Mouse (Mus musculus) myocyte (in vitro differentiated cells): Measurements from ENCODE around the gene Il17rd. TPM values are rescaled to one million over a fixed set of nuclear protein-coding genes. Genes with fewer than 3 reads are reported as not detected.

Experiments
- H3K27me3 ChIP-seq: one replicate; pipeline ENCODE4 v1.6.1; 2011; ENCODE audit not compliant: control insufficient read depth, insufficient read depth, insufficient read length
- H3K36me3 ChIP-seq: one replicate; pipeline ENCODE4 v1.6.1; 2011; ENCODE audit not compliant: control insufficient read depth, insufficient read depth
- H3K4me2 ChIP-seq: one replicate; pipeline ENCODE4 v1.6.1; 2011; ENCODE audit warnings: low read depth, control low read depth
- H3K4me3 ChIP-seq: one replicate; pipeline ENCODE4 v1.5.1; 2011; ENCODE audit warnings: mild to moderate bottlenecking, control low read depth, moderate library complexity
- H3K79me2 ChIP-seq: one replicate; pipeline ENCODE4 v1.6.1; 2011; ENCODE audit not compliant: control insufficient read depth, insufficient read depth
- H3ac ChIP-seq: one replicate; pipeline ENCODE4 v1.6.1; 2011; ENCODE audit not compliant: control insufficient read depth, insufficient read length
- CEBPB ChIP-seq: IDR thresholded peaks from 2 replicates; pipeline ENCODE4 v1.6.1; 2011; ENCODE audit warnings: mild to moderate bottlenecking, moderate library complexity; ENCODE audit not compliant: poor library complexity, insufficient read depth, severe bottlenecking
- E2F4 ChIP-seq: IDR thresholded peaks from one replicate; pipeline ENCODE4 v1.6.1; 2011; ENCODE audit warnings: mild to moderate bottlenecking, control low read depth, moderate library complexity; ENCODE audit not compliant: insufficient read depth
- MAX ChIP-seq: IDR thresholded peaks from one replicate; pipeline ENCODE4 v1.6.1; 2011; ENCODE audit warnings: low read depth, mild to moderate bottlenecking, control low read depth
- MYOD1 ChIP-seq, 3 experiments: IDR thresholded peaks; one replicate each; pipeline ENCODE4 v1.6.1; 2011; ENCODE audit warnings: control low read depth in 2 of 3, low read depth in 2 of 3, mild to moderate bottlenecking in 2 of 3, moderate library complexity in 1 of 3; ENCODE audit not compliant: insufficient read length in 2 of 3, control insufficient read depth in 1 of 3
- MYOG ChIP-seq, 3 experiments: IDR thresholded peaks; one replicate each; pipeline ENCODE4 v1.6.1; 2011; ENCODE audit warnings: control low read depth in 2 of 3, low read depth in 2 of 3, mild to moderate bottlenecking in 2 of 3; ENCODE audit not compliant: insufficient read length in 2 of 3, control insufficient read depth in 1 of 3, insufficient read depth in 1 of 3
- POLR2A ChIP-seq: IDR thresholded peaks from one replicate; pipeline ENCODE4 v1.6.1; 2011; ENCODE audit warnings: low read depth, mild to moderate bottlenecking, control low read depth, moderate library complexity; ENCODE audit not compliant: insufficient read length
- POLR2AphosphoS2 ChIP-seq: IDR thresholded peaks from one replicate; pipeline ENCODE4 v1.6.1; 2011; ENCODE audit warnings: low read depth, control low read depth; ENCODE audit not compliant: insufficient read length
- REST ChIP-seq: IDR thresholded peaks from one replicate; pipeline ENCODE4 v1.6.1; 2011; ENCODE audit warnings: mild to moderate bottlenecking, control low read depth, moderate library complexity; ENCODE audit not compliant: insufficient read depth, insufficient read length
- SRF ChIP-seq: IDR thresholded peaks from one replicate; pipeline ENCODE4 v1.6.1; 2011; ENCODE audit warnings: low read depth; ENCODE audit not compliant: control insufficient read depth, insufficient read length
- TCF12 ChIP-seq: IDR thresholded peaks from one replicate; pipeline ENCODE4 v1.6.1; 2011; ENCODE audit warnings: mild to moderate bottlenecking, control low read depth; ENCODE audit not compliant: poor library complexity, insufficient read depth, severe bottlenecking
- TCF3 ChIP-seq: IDR thresholded peaks from one replicate; pipeline ENCODE4 v1.6.1; 2011; ENCODE audit warnings: low read depth, control low read depth; ENCODE audit not compliant: insufficient read length
- USF1 ChIP-seq: IDR thresholded peaks from one replicate; pipeline ENCODE4 v1.6.1; 2011; ENCODE audit warnings: low read depth, mild to moderate bottlenecking, control low read depth, moderate library complexity
- polyA plus RNA-seq: library from polyadenylated mRNA; unstranded; fragments of >200 nt; fragmentation: generic; extraction: Trizol; gene quantifications from one replicate; pipeline ENCODE4 v1.2.1, GENCODE M21; 2012; ENCODE audit warnings: missing spikeins

The Il17rd gene
- polyA plus RNA-seq, 1 experiment = 1.9 TPM

GRCm38 (mm10) chr14:27139968-27140367 lies 101.2 kb downstream of the Il17rd start:
- H3K4me2 ChIP-seq = no peak overlapping the region
- TF ChIP-seq TCF3 (no peak), MAX (no peak), POLR2AphosphoS2 (no peak), E2F4 (no peak), REST (no peak), MYOG (IDR thresholded peaks at IDR 0.05; ENCODE audit: control insufficient read depth in 1 of 3, insufficient read depth in 1 of 3, insufficient read length in 2 of 3, low read depth in 2 of 3) (no peak), SRF (no peak), MYOD1 (IDR thresholded peaks at IDR 0.05; ENCODE audit: control insufficient read depth in 1 of 3, insufficient read length in 2 of 3, low read depth in 2 of 3) (no peak), POLR2A (no peak), TCF12 (no peak), CEBPB (no peak), USF1 (no peak)
- H3K4me3 ChIP-seq = no peak overlapping the region
- H3K79me2 ChIP-seq = no peaks in the 10 kb centered on the region
- no peaks in the 10 kb centered on the region for H3K27me3 ChIP-seq
- H3K36me3 ChIP-seq = no peaks in the 10 kb centered on the region
- H3ac ChIP-seq = no peak overlapping the region

DNA sequence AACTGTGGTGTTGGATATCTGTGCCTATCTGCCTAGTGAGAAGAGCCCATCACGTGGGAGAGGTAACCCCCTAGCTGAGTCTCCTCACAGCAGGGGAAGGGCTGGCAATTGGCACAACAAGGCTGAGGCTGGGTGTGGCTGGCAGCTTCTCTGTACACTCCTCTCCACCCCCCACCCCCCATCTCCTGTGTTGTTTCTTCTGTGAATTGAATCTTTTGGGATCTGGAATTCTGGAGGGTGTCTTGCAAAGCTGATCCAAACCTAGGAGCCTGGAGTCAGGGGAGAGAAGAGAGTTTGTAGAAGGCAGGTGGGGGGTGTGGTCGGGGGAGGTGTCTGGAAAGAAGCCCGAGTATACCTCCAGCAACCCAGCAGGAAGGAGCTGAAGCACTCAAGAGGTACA lies 102.7 kb downstream of the Il17rd start:
- no peak overlapping the region for H3K4me2 ChIP-seq
- H3ac ChIP-seq = no peak overlapping the region
- no peaks in the 10 kb centered on the region for H3K36me3 ChIP-seq
- H3K27me3 ChIP-seq = no peaks in the 10 kb centered on the region
- no peak for TF ChIP-seq MAX
- no peak for TF ChIP-seq REST
- no peak for TF ChIP-seq POLR2A
- TF ChIP-seq CEBPB = no peak
- no peak for TF ChIP-seq SRF
- H3K4me3 ChIP-seq = no peak overlapping the region
- no peaks in the 10 kb centered on the region for H3K79me2 ChIP-seq

- no peak overlapping the region for H3K4me2 ChIP-seq
- no peak overlapping the region for H3ac ChIP-seq
- no peaks in the 10 kb centered on the region for H3K27me3 ChIP-seq
- TF ChIP-seq POLR2A (no peak), REST (no peak), USF1 (no peak), MAX (no peak), TCF12 (no peak), TCF3 (no peak), MYOG (IDR thresholded peaks at IDR 0.05; ENCODE audit: control insufficient read depth in 1 of 3, insufficient read depth in 1 of 3, insufficient read length in 2 of 3, low read depth in 2 of 3) (no peak), SRF (no peak), MYOD1 (IDR thresholded peaks at IDR 0.05; ENCODE audit: control insufficient read depth in 1 of 3, insufficient read length in 2 of 3, low read depth in 2 of 3) (no peak), E2F4 (no peak), POLR2AphosphoS2 (no peak), CEBPB (no peak)
- no peaks in the 10 kb centered on the region for H3K79me2 ChIP-seq
- H3K4me3 ChIP-seq = no peak overlapping the region
- H3K36me3 ChIP-seq = no peaks in the 10 kb centered on the region
Observed at GRCm38 (mm10) chr14:27142680-27143079, 103.9 kb downstream of the Il17rd start.

DNA sequence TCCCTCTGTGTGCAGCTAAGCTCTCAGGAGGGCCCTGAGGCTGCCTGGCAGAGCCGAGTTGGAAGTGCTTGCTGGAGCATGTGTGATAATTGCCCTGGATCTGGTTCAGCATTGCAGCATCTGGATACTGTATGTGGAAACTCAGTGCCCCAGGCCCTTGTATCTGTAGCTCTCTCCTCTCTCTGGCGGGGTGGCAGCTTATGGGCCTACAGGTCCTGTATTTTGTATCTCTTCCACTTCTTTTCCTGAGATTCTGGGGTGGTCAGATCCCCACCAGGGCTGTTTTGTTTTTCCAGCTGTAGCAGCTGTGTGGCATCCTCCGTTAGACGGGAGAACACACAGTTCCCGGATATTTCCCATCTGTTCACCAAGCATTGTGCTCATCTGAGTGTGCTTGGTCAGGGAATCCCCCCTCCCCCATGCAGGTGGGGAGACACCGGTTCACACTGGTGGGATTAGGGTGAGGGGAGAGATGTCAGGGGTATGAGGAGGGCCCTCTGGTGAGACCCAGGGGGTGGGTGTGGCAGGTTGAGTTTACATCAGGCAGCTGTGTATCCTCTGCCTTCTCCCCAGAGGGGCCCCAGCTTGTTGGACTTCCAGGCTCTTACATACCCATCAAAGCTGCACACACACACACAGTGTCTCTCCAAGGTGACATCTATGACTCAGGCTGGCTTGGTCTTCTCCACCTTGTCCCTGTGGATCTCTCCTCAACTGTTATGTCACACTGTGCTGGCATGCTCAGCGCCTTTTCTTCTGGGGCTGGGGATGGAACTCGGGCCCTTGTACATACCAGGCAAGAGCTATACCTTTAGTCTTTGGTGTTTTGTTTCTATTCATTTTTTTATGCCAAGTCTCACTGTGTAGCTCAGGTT lies 106.7 kb downstream of the Il17rd start:
- Histone ChIP-seq H3K4me3 (no peak overlapping the region), H3K4me2 (no peak overlapping the region), H3K27me3 (no peaks in the 10 kb centered on the region), H3ac (no peak overlapping the region), H3K79me2 (no peaks in the 10 kb centered on the region), H3K36me3 (no peaks in the 10 kb centered on the region)
- TF ChIP-seq MYOG (IDR thresholded peaks at IDR 0.05; ENCODE audit: control insufficient read depth in 1 of 3, insufficient read depth in 1 of 3, insufficient read length in 2 of 3, low read depth in 2 of 3) (no peak), USF1 (no peak), CEBPB (no peak), TCF3 (no peak), E2F4 (no peak), MAX (no peak), TCF12 (no peak)

GRCm38 (mm10) chr14:27147726-27148125 lies 109.0 kb downstream of the Il17rd start:
- no peaks in the 10 kb centered on the region for H3K79me2 ChIP-seq
- H3K36me3 ChIP-seq = no peaks in the 10 kb centered on the region
- no peak overlapping the region for H3ac ChIP-seq
- no peak for TF ChIP-seq CEBPB
- TF ChIP-seq REST = no peak
- TF ChIP-seq POLR2A = no peak
- no peak for TF ChIP-seq USF1
- TF ChIP-seq TCF3 = no peak
- no peak for TF ChIP-seq SRF
- no peak for TF ChIP-seq MYOD1 (IDR thresholded peaks at IDR 0.05; ENCODE audit: control insufficient read depth in 1 of 3, insufficient read length in 2 of 3, low read depth in 2 of 3)
- TF ChIP-seq E2F4 = no peak
- no peak for TF ChIP-seq MAX
- TF ChIP-seq TCF12 = no peak
- TF ChIP-seq MYOG (IDR thresholded peaks at IDR 0.05; ENCODE audit: control insufficient read depth in 1 of 3, insufficient read depth in 1 of 3, insufficient read length in 2 of 3, low read depth in 2 of 3) = no peak
- no peak for TF ChIP-seq POLR2AphosphoS2
- H3K4me2 ChIP-seq = no peak overlapping the region
- no peaks in the 10 kb centered on the region for H3K27me3 ChIP-seq
- no peak overlapping the region for H3K4me3 ChIP-seq
